In the genomic region with DNA sequence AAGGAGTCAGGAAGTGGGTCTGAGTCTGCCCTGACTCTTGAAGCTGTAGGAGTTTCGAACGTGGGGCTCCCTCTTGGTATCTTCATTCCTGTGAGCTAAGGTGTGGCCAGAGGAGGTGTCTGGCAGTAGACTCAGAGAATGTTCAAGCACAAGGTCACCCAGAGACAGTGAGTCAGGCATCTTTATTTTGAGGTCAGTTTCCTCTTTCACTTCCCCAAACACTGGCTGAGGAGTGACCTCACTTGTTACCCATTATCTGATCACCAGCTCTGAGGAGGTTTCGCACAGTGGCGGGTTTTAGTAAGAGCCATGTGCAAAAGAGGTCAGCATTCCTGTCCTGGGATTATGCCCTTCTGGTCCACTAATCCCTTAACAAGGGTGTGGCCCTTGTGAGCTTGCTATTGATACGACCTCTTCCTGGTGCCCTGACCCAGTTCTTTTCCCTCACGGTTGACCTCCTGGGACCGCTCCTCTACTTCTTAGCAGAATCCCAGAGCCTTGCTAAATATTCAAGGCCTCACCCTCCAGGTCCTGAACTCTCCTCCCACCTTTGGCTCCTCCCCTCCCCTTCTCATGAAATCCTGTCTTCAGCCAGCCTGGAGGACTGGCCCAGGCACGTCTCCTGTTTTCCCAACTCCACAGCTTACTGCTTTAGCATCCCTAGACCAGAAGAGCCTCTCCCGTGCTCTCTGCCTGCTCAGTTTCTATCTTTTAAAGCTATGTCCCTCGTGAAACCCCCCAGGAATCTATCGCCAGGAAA, we compare ENCODE assay signal across 11 mouse cellular contexts. TPM values are rescaled to one million over a fixed set of nuclear protein-coding genes. Genes with fewer than 3 reads are reported as not detected.
DNase-seq lines count a peak whose midpoint lies in the region; ATAC-seq and TF ChIP-seq lines count a peak whose summit lies in the region.
"Had no signal": no experiment of that assay in that cellular context is flagged by ENCODE, and none has a peak within 500 bp of the region (broad histone marks: within the 10 kb centered on the region; RNA-seq: fewer than 3 reads in every experiment).

No protein-coding gene starts in this region.

- H3K9ac ChIP-seq in limb, embryonic 12.5 days (replicated peaks) = no peak overlapping the region
- H3K9ac ChIP-seq in stomach, embryonic 16.5 days (ENCODE audit: low read length) = no peak overlapping the region
- H3K9ac ChIP-seq in hindbrain, postnatal 0 days (replicated peaks; ENCODE audit: low read length) = no peak overlapping the region
- H3K9ac ChIP-seq: liver, embryonic 14.5 days had no signal

- H3K36me3 ChIP-seq in limb, embryonic 12.5 days = no peaks in the 10 kb centered on the region
- no peaks in the 10 kb centered on the region for H3K36me3 ChIP-seq in stomach, embryonic 16.5 days (ENCODE audit: control insufficient read depth, insufficient read depth, low read length)
- no peaks in the 10 kb centered on the region for H3K36me3 ChIP-seq in hindbrain, postnatal 0 days (ENCODE audit: insufficient read depth, low read length)

- no peak overlapping the region for H3K4me2 ChIP-seq in limb, embryonic 12.5 days
- no peak overlapping the region for H3K4me2 ChIP-seq in stomach, embryonic 16.5 days (ENCODE audit: low read depth, low read length)
- no peak overlapping the region for H3K4me2 ChIP-seq in hindbrain, postnatal 0 days (ENCODE audit: low read depth, low read length)

- 34% methylated on average over 11 of the region's 11 CpGs for WGBS in limb, embryonic 12.5 days
- 44% methylated on average over 11 of the region's 11 CpGs for WGBS in stomach, embryonic 16.5 days
- WGBS in hindbrain, postnatal 0 days = 53% methylated on average over 11 of the region's 11 CpGs

- ATAC-seq in limb, embryonic 12.5 days (ENCODE audit: insufficient number of reproducible peaks, insufficient read depth, low FRiP score, low TSS enrichment, low read depth) = no peak
- ATAC-seq in stomach, embryonic 16.5 days (ENCODE audit: insufficient read depth, low FRiP score) = peak; percentile 34; the same call in 1 of the 2 replicates
- no peak for ATAC-seq in hindbrain, postnatal 0 days

- peak; percentile 44 to 53 for DNase-seq in spleen, postnatal 36 days (ENCODE audit: low spot score in 2 of 2)
- DNase-seq in spleen, postnatal 4 days (ENCODE audit: low spot score in 2 of 2) = no peak
- peak; percentile 93 for DNase-seq in ZHBTc4 (ENCODE audit: low read depth, low spot score)
- DNase-seq in layer of hippocampus, postnatal 10 days (ENCODE audit: low spot score in 2 of 2) = no peak
- DNase-seq in gastrocnemius, postnatal 25 days = no peak
- no peak for DNase-seq in hindbrain, postnatal 0 days (ENCODE audit: low spot score)
- DNase-seq: adrenal gland, postnatal 25 days; kidney, postnatal 25 days had no signal

- H3K4me3 ChIP-seq in limb, embryonic 12.5 days (replicated peaks) = no peak overlapping the region
- H3K4me3 ChIP-seq in stomach, embryonic 16.5 days (replicated peaks; ENCODE audit: low read length) = no peak overlapping the region
- H3K4me3 ChIP-seq in hindbrain, postnatal 0 days (ENCODE audit: low read length) = no peak overlapping the region

- peak overlapping the region; percentile 2; the same call in 1 of the 2 replicates for H3K27ac ChIP-seq in limb, embryonic 12.5 days
- H3K27ac ChIP-seq in stomach, embryonic 16.5 days (ENCODE audit: low read length) = peak overlapping the region; percentile 63
- H3K27ac ChIP-seq in hindbrain, postnatal 0 days = no peak overlapping the region
- H3K27ac ChIP-seq: liver, embryonic 14.5 days had no signal

- no peak for TF ChIP-seq CTCF in hindbrain, postnatal 0 days (IDR thresholded peaks at IDR 0.05; ENCODE audit: low read depth)

- no peaks in the 10 kb centered on the region for H3K9me3 ChIP-seq in limb, embryonic 12.5 days
- no peaks in the 10 kb centered on the region for H3K9me3 ChIP-seq in stomach, embryonic 16.5 days (replicated peaks; ENCODE audit: control insufficient read depth, low read length)
- no peaks in the 10 kb centered on the region for H3K9me3 ChIP-seq in hindbrain, postnatal 0 days (ENCODE audit: low read length)

- H3K27me3 ChIP-seq in limb, embryonic 12.5 days = no peaks in the 10 kb centered on the region
- no peaks in the 10 kb centered on the region for H3K27me3 ChIP-seq in stomach, embryonic 16.5 days (ENCODE audit: control insufficient read depth, insufficient read depth, low read length)
- no peaks in the 10 kb centered on the region for H3K27me3 ChIP-seq in hindbrain, postnatal 0 days (ENCODE audit: insufficient read depth, low read length)

- peaks cover 44% of the 10 kb centered on the region for H3K4me1 ChIP-seq in limb, embryonic 12.5 days (replicated peaks)
- peaks cover 15% of the 10 kb centered on the region for H3K4me1 ChIP-seq in stomach, embryonic 16.5 days (ENCODE audit: control insufficient read depth, insufficient read depth, low read length)
- H3K4me1 ChIP-seq in hindbrain, postnatal 0 days (ENCODE audit: insufficient read depth, low read length) = no peaks in the 10 kb centered on the region

RNA-seq across cellular contexts. Expression of gene Vps8, which starts 40.6 kb away (rescaled TPM):
- polyA plus RNA-seq in limb, embryonic 12.5 days (2016; fragmentation: Nextera tagmentation; extraction: Ambion mirVana) = 15.9 and 16.3 TPM in 2 replicates
- 20.1 and 25.9 TPM in 2 replicates for polyA plus RNA-seq in stomach, embryonic 16.5 days (2015; fragmentation: Nextera tagmentation; extraction: Ambion mirVana)
- 10 to 100 TPM; 48.3 to 51.5 TPM for total RNA-seq in layer of hippocampus, postnatal 10 days (2021)
- total RNA-seq in gastrocnemius, postnatal 25 days (2021) = 1 to 10 TPM; 6.4 to 6.6 TPM
- 27.9 and 39.9 TPM in 2 replicates for total RNA-seq in hindbrain, postnatal 0 days (2014; rRNA removed)
- polyA plus RNA-seq in hindbrain, postnatal 0 days (2015; fragmentation: Nextera tagmentation; extraction: Ambion mirVana) = 21.2 and 24.3 TPM in 2 replicates

Comparison
In these comparisons a context has a peak if more than half of its experiments do, and no peak if none do; other contexts are left out.
1. DNase-seq: peak in spleen, postnatal 36 days (2 of 2) and ZHBTc4 (single experiment); none in spleen, postnatal 4 days (0 of 2), layer of hippocampus, postnatal 10 days (0 of 2), gastrocnemius, postnatal 25 days (single experiment) and hindbrain, postnatal 0 days (single experiment).